Mouse (Mus musculus) left cerebral cortex, adult 8-10 months (tissue): ENCODE measurements around the gene Sap30l. TPM values are rescaled to one million over a fixed set of nuclear protein-coding genes. Genes with fewer than 3 reads are reported as not detected.
"Not testable (repeated sequence)": the region's sequence is repeated elsewhere in the genome, so short reads cannot be mapped to it uniquely, and the experiment has no call there.

Source experiments
- DNase-seq, 2 experiments: peaks; one replicate each; pipeline ENCODE4 v3.0.0; 2022; ENCODE audit warnings: low spot score in 2 of 2
- total RNA-seq, 4 experiments: library from RNA; stranded (reverse); gene quantifications; 2 replicates each; pipeline ENCODE4 v1.2.4; 2022

The Sap30l gene
- total RNA-seq, 4 experiments from 2014 or later = 46.3 to 50.7 (median 49.6) TPM

DNA sequence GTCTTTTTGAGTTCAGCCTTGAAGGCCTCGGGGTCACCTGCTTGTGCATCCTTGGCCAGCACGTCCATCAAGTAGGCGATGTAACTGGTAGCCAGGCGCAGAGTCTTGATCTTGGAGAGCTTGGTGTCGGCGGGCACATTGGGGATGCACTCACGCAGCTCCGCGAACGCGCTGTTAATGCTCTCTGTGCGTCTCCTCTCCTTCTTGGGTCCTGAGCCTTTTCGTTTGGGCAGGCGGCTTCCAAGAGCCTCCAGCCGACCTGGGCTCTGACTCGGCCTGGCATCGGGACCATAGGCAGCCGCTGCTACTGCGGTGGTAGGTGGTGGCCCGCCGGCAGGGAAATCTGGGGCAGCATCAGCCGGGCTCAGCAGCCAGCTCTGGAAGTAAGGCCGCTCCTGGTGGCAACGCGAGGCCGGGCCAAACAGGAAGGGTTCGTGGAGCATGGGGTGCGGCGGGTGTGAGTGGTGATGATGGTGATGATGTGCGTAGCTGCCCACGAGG is 29.9 kb downstream of the Sap30l start:
- no peak for DNase-seq

DNA sequence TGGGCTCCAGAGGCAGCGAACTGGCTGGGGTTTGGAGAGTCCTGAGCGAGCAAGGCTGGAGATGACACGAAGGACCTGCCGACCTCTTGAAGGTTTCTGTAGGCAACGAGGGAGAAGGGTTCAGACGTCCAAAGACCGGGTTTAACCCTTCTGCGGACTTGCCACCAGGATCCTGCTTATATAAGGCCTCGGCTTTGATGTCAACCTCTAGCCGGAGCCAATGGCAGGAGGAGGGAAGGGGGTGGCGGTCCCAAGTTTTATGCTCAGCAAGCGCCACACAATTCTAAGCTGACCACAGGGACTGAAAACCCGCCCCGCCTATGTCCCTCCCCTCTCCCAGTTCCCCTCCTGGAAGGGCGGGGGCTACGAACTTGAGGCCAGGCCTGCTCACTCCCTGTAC is 30.4 kb downstream of the Sap30l start:
- no peak for DNase-seq

DNA sequence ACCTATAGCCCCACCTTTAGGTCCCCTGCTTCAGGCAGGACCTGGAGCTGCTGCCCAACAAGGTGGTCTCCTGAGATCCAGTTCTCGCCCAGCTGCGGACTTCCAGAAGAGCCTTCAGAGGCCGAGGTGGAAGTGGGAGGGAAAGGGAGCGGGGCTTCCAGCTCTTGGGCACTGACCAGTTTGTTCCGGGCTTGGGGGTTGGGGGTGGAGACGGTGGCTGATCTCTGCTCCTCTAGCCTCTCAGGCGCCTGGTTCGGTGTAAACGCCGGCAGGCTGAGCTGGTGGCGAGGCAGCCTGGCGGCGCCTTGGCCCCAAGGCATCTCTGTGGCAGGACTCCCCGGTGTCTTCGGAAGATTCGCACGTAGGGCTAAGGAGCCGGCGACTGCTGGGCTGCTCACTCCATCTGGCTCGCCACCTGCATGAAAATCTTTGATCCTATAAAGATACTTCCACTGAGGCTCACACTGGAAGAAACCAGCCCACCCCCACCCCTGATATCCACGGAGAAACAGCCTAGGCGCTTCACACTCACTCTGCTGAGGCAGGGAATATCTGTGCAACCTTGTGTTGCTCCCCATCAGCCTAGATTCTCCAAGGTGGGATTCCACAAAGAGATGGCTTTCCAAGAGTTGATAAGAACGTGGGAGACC is 31.2 kb downstream of the Sap30l start, which contains the start of gene Hand1:
Hand1 (minus strand) TSS at position 267 of the 650 bp plus-strand sequence.
- DNase-seq = no peak

DNA sequence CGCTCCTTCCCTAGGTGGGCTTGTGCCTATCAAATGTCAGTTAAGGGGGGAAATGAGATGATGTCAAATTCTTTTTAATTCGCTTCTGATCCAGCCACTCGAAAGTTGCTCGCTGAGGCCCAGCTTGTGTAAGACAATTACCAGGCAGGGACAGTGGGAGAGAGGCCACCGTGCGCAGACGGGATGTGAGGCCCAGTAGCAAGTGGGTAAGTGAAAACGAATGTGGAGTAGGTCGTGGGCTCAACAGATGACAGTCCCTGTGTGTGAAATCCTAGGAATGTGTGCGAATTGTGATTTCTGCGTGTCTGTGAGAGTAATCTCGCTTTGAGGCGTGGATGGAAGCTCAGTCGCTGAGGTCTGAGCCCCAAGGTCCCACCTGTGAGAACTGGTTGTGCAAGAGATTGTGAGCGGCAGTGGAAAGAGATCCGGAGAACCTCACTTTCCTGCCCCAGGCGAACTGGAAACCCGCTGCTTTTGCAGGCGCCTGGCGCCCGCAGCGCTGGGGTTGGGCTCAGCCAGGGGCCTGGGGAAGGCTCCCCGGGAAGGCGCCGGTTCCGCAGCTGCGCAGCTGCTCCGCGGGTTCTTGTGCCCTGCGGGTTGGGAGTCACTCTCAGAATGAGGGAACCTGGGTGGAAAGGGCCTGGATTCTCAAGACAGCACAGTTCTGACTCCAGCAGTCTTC is 32.0 kb downstream of the Sap30l start:
- DNase-seq = no peak

DNA sequence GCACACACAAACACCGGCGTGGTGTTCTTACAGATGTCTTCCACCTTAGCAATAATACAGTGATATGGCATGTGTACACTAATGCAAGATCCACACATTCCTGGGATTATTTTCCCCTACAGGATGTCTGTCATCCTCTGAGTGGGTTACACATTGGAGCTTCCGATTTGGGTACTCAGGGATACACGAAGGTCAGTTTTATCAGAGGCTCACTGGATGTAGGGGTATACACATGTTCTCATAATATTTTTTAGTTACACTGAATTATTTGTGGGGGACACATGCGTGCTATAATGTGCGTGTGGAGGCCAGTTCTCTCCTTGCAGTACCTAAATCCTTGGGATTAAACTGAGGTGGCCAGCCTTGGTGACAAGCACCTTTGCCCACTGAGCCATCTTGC is 32.6 kb downstream of the Sap30l start:
- DNase-seq = no peak

DNA sequence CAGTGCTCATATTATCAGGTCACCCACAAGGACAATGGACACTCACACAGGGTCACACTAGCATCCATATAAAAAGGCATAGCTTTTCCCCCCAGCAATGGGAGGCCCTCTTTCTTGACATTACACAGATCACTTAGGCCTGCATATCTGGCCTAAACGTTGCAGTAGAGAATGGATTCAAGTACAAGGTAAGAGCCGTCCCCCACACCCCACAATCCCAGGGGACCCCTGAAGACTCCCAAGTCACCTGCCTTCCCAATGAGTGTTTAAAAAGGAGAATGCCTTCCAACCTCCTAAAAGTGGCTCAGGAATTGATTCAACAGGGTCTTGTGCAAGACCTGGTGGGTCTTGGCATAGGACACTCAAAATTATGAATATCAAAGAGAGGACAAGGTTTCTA is 33.9 kb downstream of the Sap30l start:
- DNase-seq = no peak

DNA sequence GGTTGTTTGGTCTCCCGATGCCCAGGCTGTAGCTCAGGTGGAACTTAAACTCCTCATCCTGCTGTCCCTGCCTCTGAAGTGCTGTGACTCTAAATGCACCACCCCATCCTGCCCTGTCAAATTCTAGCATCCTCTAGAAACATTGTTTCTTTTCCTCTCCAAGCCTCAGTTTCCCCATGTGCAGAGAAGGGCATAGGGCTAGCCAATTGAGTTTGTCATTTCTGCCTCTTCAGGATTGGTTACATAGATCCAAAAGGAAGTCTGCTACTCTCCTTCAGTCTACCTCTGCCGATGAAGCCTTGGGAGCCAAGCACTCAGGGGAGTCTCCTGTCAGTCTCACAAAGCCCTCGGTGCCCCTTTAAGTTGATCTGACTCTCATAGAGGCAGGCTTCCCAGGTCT is 34.5 kb downstream of the Sap30l start:
- no peak for DNase-seq

DNA sequence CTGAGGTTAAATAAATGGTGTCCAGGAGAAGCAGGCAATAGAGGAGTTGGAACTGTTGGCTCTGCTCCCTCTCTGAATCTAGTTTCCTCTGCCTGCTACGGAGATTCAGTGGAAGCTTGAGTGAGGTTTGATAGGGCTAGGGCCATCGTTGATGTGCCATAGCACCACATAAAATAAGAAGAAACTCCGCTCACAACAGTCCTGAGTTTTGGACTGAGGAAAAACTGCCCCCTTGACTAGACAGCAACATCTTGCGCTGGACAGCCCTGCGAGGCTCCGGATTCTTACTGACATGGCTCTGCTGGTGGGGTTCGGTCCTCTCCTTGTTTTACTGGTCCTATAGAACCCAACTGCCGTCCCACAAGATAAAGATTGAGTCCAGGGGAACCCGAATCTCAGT is 35.0 kb downstream of the Sap30l start:
- DNase-seq = no peak

DNA sequence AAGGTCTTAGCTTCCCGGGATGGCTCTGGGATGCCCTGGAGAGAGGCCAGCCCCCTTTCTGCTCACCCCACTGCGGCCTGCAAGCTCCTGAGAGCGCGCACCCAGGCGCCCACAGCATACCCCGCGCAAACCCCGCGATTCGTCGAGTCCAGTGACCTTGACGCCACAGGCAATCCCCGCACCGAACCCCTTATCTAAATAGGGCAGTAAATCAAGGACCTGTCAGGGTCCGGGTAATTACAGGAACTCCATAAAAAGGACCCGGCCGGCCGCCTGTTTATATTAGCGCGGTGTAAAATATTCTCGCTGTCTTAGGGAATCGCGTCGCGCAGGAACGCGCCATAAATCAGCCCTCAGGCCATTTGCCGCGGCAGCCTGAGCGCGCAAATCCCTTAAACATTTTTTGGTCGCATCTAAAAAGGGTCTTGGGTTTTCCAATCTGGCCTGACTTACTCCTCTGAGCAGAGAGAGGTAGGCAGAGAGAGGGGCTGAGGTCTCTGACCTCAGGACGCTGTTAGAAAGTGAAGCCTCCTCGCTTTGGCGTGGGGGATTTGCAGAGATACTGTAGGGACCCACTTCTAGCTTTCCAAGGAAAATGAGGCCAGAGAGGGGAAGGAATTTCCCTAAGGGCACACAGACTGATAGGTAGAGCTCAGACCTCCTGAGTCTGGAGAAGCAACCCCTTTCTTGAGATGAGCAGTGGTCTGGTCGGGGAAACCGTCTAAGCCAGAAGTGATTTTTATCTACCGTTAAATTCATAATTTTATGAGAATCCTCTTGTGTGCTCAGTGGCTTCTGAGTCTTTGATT is 35.6 kb downstream of the Sap30l start:
- no peak for DNase-seq

DNA sequence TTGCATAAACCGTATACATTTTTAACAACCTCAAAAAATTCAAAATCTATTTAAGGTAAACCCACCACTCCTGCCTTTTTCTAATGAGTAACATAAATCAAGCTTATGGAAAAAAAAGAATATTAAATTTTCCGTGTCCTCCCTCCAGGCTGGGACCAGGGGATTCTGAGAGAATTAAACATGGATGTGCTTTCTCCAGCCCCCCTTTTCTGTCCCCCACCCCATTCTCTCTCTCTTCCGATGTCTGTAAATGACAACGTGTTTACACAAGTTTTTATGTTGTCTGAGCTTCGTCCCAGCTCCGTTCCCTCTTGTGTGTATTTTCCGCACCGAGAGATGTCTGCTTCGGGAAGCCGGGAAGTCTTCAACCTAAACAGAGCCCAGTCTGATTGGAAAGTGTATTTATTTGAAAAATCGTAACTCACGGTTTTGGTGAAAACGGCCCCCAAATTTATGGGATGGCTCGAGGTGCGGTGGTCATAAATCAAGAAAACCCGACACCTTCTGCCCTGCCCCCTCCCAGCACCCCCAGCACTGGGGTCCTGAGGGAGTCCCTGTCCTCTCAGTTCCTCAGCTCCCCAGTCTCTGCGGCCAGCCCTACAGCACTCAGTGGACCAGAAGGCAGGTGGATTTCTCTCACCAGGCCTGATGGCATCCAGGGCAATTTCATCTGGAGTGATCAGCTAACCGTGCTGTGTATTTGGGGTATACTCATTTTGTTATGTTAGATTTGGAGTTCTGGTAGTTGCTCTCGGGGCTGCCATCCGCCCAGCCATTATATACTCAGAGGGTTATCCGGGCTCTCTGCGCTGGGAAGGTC is 36.6 kb downstream of the Sap30l start:
- no peak for DNase-seq

DNA sequence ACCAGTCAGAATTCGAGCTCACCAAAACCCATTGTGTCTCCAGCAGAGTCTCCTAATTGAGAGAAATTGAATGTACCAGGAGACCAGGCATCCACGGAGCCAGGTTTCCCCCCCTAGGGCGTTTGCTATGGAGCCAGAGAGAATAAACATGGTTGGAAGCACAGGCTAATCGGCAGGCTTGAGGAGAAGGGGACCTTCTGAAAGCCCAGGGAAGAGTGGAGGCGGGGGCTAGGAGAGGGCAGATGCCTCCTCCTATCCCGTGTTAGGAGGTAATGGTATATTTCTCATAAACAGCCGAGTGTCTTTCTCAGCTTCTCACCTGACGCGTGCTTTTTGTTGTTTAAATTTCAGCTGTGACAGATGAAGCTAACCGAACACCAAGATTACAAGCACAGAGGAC is 39.5 kb downstream of the Sap30l start:
- DNase-seq = no peak

DNA sequence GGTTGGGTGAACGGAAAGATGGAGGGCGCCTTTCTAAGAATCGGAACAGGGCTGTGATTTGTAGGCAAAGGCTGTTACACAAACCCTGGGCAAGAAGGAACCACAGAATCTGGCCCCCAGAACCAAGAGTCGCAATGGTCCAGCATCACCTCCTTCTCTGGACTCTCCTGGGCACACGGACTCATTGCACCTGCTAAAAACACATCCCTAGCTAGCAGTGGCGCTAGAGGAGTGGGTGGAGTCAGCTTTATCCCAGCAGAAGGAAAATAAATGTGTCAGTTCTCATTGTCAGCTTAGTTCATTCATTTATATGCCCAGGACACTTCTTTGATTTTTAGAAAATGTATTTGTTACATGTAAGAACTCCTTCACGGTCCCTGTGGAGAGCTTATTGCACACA is 40.0 kb downstream of the Sap30l start:
- DNase-seq = no peak

DNA sequence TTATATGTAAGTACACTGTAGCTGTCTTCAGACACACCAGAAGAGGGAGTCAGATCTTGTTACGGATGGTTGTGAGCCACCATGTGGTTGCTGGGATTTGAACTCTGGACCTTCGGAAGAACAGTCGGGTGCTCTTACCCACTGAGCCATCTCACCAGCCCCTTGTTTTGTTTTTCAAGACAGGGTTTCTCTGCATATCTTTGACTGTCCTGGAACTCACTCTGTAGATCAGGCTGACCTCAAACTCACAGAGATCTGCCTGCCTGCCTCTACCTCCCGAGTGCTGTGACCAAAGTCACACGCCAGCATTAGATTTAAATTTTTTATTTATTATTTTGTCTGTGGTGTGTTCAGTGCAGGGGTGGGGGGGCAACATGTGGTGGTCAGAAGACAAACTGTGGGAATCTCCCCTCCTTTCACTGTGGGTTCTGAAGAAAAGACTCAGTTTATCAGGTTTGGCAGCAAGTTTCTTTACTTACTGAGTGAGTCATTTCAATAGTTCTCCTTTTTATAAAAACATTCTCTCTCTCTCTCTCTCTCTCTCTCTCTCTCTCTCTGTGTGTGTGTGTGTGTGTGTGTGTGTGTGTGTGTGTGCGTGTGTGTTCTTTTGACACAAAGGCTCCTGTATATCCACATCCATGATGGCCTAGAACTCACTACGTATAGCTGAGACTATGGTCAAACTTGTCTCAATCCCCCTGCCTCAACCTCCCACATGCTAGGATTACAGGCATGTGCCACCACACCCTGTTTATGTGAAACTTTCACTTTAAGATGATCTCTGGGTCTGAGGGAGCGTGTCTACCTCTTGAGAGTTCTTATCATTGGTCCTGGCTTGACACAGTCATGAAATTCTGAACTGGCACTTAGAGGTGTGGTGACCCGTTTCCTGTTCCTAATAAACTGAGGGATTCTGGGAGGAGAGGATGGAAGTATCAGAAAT is 45.3 kb downstream of the Sap30l start:
- DNase-seq = not testable (repeated sequence)

DNA sequence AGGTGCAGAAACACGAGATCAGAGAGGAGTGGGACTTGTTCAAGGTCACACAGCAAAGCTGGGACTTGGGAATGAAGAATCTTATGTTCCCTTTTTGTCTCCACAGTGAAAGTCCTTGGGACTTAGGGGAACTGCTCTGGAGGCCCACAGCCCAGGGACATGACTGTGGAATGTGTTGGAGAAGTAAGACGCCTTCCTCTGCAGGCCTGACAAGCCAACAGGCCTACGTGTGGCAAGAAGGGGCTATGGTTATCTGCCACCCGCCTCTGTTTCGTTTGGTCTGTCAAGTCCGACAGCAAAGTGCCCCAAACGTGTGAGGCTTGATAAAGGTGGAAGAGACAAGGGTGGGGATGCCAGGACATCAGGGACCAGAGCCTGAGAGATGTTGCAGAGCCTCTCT is 46.0 kb downstream of the Sap30l start:
- no peak for DNase-seq

DNA sequence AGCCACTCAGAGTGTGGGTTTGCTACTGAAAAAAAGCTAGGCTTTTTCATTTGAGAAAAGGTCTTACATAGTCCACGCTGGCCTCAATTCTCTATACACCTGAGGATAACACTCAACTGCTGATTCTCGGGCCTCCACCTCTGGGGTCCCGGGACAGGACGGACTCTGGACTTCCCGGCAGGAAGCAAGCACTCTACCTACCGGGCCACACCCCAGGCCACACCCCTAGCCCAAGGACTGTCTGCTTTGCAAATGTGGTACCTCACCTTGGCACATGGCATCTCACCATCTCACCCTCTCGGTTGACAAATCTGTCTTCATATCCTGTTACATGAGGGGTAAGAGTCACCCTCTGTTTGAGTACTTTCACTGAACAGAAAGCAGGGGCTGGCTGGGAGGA is 48.9 kb downstream of the Sap30l start:
- DNase-seq = no peak

DNA sequence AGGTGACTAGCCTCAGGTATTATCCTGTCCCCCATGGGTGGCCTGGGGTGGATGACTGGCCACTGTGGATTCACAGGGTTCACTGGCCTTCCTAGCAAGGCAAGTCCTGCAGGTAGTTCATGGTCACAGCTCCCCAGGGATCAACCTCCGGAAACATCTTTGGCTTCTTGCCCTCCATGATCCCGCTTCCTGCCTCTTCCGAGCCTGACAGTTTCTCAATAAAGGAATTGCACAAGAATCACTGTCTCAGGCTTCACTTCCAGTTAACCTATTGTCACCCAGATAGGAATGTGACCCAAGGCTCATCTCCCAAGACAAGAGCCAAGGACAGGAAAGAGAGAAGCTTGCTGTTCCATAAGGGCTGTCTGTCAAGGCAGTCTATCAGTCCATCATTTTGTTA is 49.5 kb downstream of the Sap30l start:
- no peak for DNase-seq

DNA sequence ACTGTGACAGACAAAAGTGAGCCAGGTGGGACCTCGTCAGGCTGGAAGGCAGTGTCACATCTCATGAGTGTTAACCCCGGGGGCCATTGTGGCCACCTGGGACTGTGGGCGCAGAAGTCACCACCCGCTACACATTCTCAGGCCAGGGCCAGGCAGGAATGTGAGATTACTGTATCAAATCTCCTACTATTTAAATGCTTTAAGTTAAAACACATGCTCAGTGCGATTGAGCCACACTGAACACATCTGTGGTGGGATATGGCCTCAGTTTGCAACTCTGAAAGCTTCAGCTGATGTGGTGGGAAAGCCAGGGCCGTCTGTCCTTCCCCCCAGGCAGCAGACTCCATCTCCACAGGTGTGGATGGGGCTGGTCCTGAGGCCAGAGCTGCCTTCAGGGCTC is 52.1 kb downstream of the Sap30l start:
- no peak for DNase-seq

DNA sequence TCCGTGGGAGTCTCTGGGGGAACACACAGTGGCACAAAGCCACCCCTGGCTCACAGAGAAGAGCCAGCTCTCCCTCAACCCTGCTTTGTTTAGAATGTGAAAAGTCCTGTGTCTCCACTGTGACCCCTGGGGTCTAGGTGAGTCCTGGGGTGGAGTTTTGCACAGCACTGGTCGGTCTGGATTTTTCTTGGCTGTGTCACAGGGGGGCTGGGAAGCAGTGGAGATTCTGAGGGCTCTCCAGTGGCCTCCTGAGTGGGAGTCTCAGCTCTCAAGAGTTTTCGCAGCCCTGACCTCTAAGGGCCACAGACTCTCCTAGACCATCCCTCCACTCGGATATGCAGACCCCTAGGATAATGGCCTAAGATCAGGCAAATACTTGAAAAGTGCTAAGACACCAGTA is 56.3 kb downstream of the Sap30l start:
- no peak for DNase-seq
